Mouse (Mus musculus) lung, adult 2 months (tissue): ENCODE data around the gene Ncor2.

ENCODE experiments used
- CTCF ChIP-seq: fragments of 200-500 bp; IDR thresholded peaks from 2 replicates; pipeline ENCODE4 v1.5.1; 2011; ENCODE audit warnings: mild to moderate bottlenecking, low read length, control low read depth; ENCODE audit not compliant: insufficient read depth
- POLR2A ChIP-seq: fragments of 200-500 bp; IDR thresholded peaks from 2 replicates; pipeline ENCODE4 v1.6.1; 2011; ENCODE audit warnings: low read depth, mild to moderate bottlenecking, control low read depth, low read length, borderline replicate concordance; ENCODE audit errors: extremely low read depth

DNA sequence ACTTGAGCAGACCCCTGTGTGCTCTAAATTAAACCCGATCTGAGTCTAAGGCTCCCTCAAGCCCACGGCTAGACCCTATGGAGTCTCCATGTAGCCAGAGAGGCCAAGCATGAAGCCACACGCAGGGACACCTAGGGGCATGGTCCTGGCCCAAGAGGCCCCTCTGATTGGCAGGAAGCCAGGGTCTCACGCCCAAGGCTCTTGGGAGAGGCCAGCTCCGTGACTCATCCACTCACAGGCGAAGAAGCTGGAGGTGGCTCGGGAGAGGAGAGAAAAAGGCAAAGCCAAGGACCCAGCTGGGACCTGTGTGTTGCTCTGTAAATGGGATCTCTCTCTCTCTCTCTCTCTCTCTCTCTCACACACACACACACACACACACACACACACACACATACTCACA is 44.6 kb downstream of the Ncor2 start:
- no peak for TF ChIP-seq CTCF
- no peak for TF ChIP-seq POLR2A
